Mouse (Mus musculus): ENCODE data around the gene Trpm7.

- TF ChIP-seq CTCF (IDR thresholded peaks at IDR 0.05; ENCODE audit: insufficient read depth, low read length) (no peak), POLR2A (IDR thresholded peaks at IDR 0.05; ENCODE audit: borderline replicate concordance, extremely low read depth, low read depth, low read length) (no peak)
Measured at GRCm38 (mm10) chr2:126866301-126866700, 9.7 kb downstream of the Trpm7 start.
